ENCODE assay signal across 29 mouse cellular contexts in the genomic region with DNA sequence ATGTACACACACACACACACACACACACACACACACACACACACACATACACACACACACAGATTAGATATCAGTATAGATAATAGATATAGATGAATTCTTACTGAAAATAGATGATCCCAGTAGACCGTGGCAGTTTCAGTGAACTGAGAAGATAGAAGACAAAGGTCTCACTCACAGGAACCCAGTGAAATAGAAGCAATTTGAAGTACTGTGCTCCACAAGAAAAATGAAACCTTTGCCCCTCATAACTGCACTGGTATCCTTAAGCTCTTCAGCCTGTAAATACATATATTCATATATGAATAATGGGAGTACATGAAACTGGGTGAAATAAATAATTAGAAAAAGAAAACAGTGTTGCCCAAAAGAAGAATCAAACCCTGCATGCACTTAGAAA.
"Had no signal": no experiment of that assay in that cellular context is flagged by ENCODE, and none has a peak within 500 bp of the region (broad histone marks: within the 10 kb centered on the region; RNA-seq: fewer than 3 reads in every experiment).

No protein-coding gene starts in this region.

- H3K27ac ChIP-seq: embryonic facial prominence, embryonic 10.5 days; embryonic facial prominence, embryonic 12.5 days; embryonic facial prominence, embryonic 13.5 days; embryonic facial prominence, embryonic 15.5 days; forebrain, embryonic 10.5 days; forebrain, embryonic 12.5 days; forebrain, embryonic 13.5 days; forebrain, embryonic 15.5 days; gastrocnemius, adult 2 months; heart, adult 2 months had no signal

- H3K9ac ChIP-seq: embryonic facial prominence, embryonic 12.5 days; embryonic facial prominence, embryonic 13.5 days; embryonic facial prominence, embryonic 15.5 days; forebrain, embryonic 12.5 days; forebrain, embryonic 13.5 days; forebrain, embryonic 15.5 days; forebrain, postnatal 0 days had no signal

- H3K4me1 ChIP-seq: embryonic facial prominence, embryonic 10.5 days; embryonic facial prominence, embryonic 12.5 days; embryonic facial prominence, embryonic 13.5 days; embryonic facial prominence, embryonic 15.5 days; forebrain, embryonic 10.5 days; forebrain, embryonic 12.5 days; forebrain, embryonic 13.5 days; forebrain, embryonic 15.5 days had no signal

- H3K36me3 ChIP-seq: embryonic facial prominence, embryonic 10.5 days; embryonic facial prominence, embryonic 12.5 days; embryonic facial prominence, embryonic 13.5 days; embryonic facial prominence, embryonic 15.5 days; forebrain, embryonic 10.5 days; forebrain, embryonic 12.5 days; forebrain, embryonic 15.5 days had no signal

- H3K9me3 ChIP-seq: embryonic facial prominence, embryonic 10.5 days; embryonic facial prominence, embryonic 12.5 days; embryonic facial prominence, embryonic 13.5 days; embryonic facial prominence, embryonic 15.5 days; forebrain, embryonic 10.5 days; forebrain, embryonic 12.5 days; forebrain, embryonic 13.5 days; forebrain, embryonic 15.5 days had no signal

- H3K27me3 ChIP-seq: embryonic facial prominence, embryonic 12.5 days; embryonic facial prominence, embryonic 13.5 days; embryonic facial prominence, embryonic 15.5 days; forebrain, embryonic 12.5 days; forebrain, embryonic 13.5 days; forebrain, embryonic 15.5 days had no signal

- H3K4me2 ChIP-seq: embryonic facial prominence, embryonic 12.5 days; embryonic facial prominence, embryonic 13.5 days; embryonic facial prominence, embryonic 15.5 days; forebrain, embryonic 12.5 days; forebrain, embryonic 13.5 days; forebrain, embryonic 15.5 days had no signal

- DNase-seq: cerebellum, adult 2 months; cerebellum, adult 8-10 months; cerebellum, adult 9-10 months; cerebellum, adult 9-11 months; cerebellum, postnatal 10 days; cerebellum, postnatal 14 days; cerebellum, postnatal 25 days; cerebellum, postnatal 36 days; embryo, embryonic 11 days; forebrain, postnatal 0 days; gastrocnemius, adult 2 months; gastrocnemius, postnatal 10 days; gastrocnemius, postnatal 14 days; gastrocnemius, postnatal 25 days; gastrocnemius, postnatal 36 days; heart, adult 11 months; heart, adult 18-20 months; heart, adult 2 months had no signal

- H3K4me3 ChIP-seq: embryonic facial prominence, embryonic 10.5 days; embryonic facial prominence, embryonic 12.5 days; embryonic facial prominence, embryonic 13.5 days; embryonic facial prominence, embryonic 15.5 days; erythroblast, embryonic 14.5 days; forebrain, embryonic 10.5 days; forebrain, embryonic 12.5 days; forebrain, embryonic 13.5 days; forebrain, embryonic 15.5 days; gastrocnemius, adult 2 months; heart, adult 2 months had no signal

- ATAC-seq: forebrain, embryonic 13.5 days; forebrain, embryonic 14.5 days; forebrain, embryonic 15.5 days; forebrain, embryonic 16.5 days; forebrain, postnatal 0 days had no signal
